Comparison of ENCODE assay signal across 10 mouse cellular contexts in genomic region chr17:88505275-88505723, GRCm38 (mm10). TPM values are rescaled to one million over a fixed set of nuclear protein-coding genes. Genes with fewer than 3 reads are reported as not detected.
DNase-seq lines count a peak whose midpoint lies in the region; ATAC-seq lines count a peak whose summit lies in the region.
"Had no signal": no experiment of that assay in that cellular context is flagged by ENCODE, and none has a peak within 500 bp of the region (broad histone marks: within the 10 kb centered on the region; RNA-seq: fewer than 3 reads in every experiment).

No protein-coding gene starts in this region.

- H3K27me3 ChIP-seq in intestine, embryonic 15.5 days (replicated peaks) = no peaks in the 10 kb centered on the region
- H3K27me3 ChIP-seq in stomach, embryonic 15.5 days (replicated peaks) = no peaks in the 10 kb centered on the region

- ATAC-seq in intestine, embryonic 15.5 days = no peak
- ATAC-seq in stomach, embryonic 15.5 days (ENCODE audit: insufficient read depth, low FRiP score, low read depth) = 0 out of 2 replicates have a peak, but pooled peaks have one; percentile 44

- H3K4me3 ChIP-seq in intestine, embryonic 15.5 days (replicated peaks) = no peak overlapping the region
- no peak overlapping the region for H3K4me3 ChIP-seq in stomach, embryonic 15.5 days (replicated peaks)
- H3K4me3 ChIP-seq: megakaryocyte, embryonic 14.5 days had no signal

- peak; percentile 28 for DNase-seq in right cerebral cortex, adult 18-20 months
- no peak for DNase-seq in right cerebral cortex, postnatal 14 days
- peak; percentile 81 to 83 for DNase-seq in cerebellum, postnatal 36 days
- no peak for DNase-seq in kidney, adult 11 months
- no peak for DNase-seq in heart, postnatal 14 days
- no peak for DNase-seq in thymus, adult 18-20 months
- DNase-seq: kidney, postnatal 10 days had no signal

- H3K9me3 ChIP-seq in intestine, embryonic 15.5 days = no peaks in the 10 kb centered on the region
- H3K9me3 ChIP-seq in stomach, embryonic 15.5 days = no peaks in the 10 kb centered on the region

- intact Hi-C loops in heart, postnatal 14 days (cut with DNase I) = no loop called here

- H3K4me1 ChIP-seq in intestine, embryonic 15.5 days (replicated peaks) = peaks cover 15% of the 10 kb centered on the region; the same call in 1 of the 2 replicates
- peaks cover 18% of the 10 kb centered on the region; the same call in 1 of the 2 replicates for H3K4me1 ChIP-seq in stomach, embryonic 15.5 days

- peak overlapping the region; percentile 22; the same call in 1 of the 2 replicates for H3K27ac ChIP-seq in intestine, embryonic 15.5 days
- peak overlapping the region; percentile 35; the same call in 1 of the 2 replicates for H3K27ac ChIP-seq in stomach, embryonic 15.5 days

- H3K4me2 ChIP-seq in intestine, embryonic 15.5 days (replicated peaks) = no peak overlapping the region
- H3K4me2 ChIP-seq in stomach, embryonic 15.5 days = no peak overlapping the region

- H3K9ac ChIP-seq in intestine, embryonic 15.5 days = no peak overlapping the region
- H3K9ac ChIP-seq in stomach, embryonic 15.5 days = no peak overlapping the region

- H3K36me3 ChIP-seq in intestine, embryonic 15.5 days = no peaks in the 10 kb centered on the region
- H3K36me3 ChIP-seq in stomach, embryonic 15.5 days = no peaks in the 10 kb centered on the region

- 52% methylated on average over 10 of the region's 10 CpGs for WGBS in intestine, embryonic 15.5 days
- 40% methylated on average over 10 of the region's 10 CpGs for WGBS in stomach, embryonic 15.5 days

RNA-seq across cellular contexts. Expression of gene Ppp1r21, which starts 24.6 kb away (rescaled TPM):
- polyA plus RNA-seq in intestine, embryonic 15.5 days (2015; fragmentation: Nextera tagmentation; extraction: Ambion mirVana) = 21.4 and 22.4 TPM in 2 replicates
- 21.4 and 21.7 TPM in 2 replicates for polyA plus RNA-seq in stomach, embryonic 15.5 days (2015; fragmentation: Nextera tagmentation; extraction: Ambion mirVana)
- total RNA-seq in heart, postnatal 14 days (2021) = 10 to 100 TPM; 11.4 to 12.3 TPM

Comparison
In these comparisons a context has a peak if more than half of its experiments do, and no peak if none do; other contexts are left out.
1. DNase-seq: peak in right cerebral cortex, adult 18-20 months (single experiment) and cerebellum, postnatal 36 days (2 of 2); none in right cerebral cortex, postnatal 14 days (single experiment), kidney, adult 11 months (single experiment), heart, postnatal 14 days (0 of 2) and thymus, adult 18-20 months (0 of 2).